Mouse (Mus musculus): ENCODE measurements around the gene Nol6.

DNA sequence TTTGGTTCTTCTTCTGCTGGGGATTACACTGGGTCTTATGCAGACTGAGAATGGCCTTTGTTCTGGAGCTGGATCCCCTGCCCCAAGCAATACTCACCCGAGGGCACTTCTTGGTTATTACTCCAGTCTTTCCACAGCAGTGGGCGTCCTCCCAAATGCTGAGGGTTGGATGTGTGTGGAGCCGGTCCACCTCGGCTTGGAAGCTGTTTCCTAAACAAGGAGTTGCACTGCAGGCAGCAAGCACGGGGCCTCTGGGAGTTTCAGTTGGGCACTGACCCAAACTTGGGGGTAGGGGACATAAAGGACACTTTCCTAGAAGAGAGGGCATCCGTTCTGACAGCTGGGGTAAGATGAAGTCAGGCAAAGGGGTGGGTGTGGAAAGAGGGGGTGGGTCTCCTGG, 49.8 kb downstream of the Nol6 start:
- TF ChIP-seq FLI1 (IDR thresholded peaks at IDR 0.05; ENCODE audit: low read length) (no peak), GATA1 (IDR thresholded peaks at IDR 0.05; ENCODE audit: borderline replicate concordance, low read length) (no peak)

All from megakaryocyte, embryonic 14.5 days (primary cell).